Mouse (Mus musculus): ENCODE results near the gene Btg3. TPM values are rescaled to one million over a fixed set of nuclear protein-coding genes. Genes with fewer than 3 reads are reported as not detected.
"Not testable (repeated sequence)": the region's sequence is repeated elsewhere in the genome, so short reads cannot be mapped to it uniquely, and the experiment has no call there.

The Btg3 gene
- total RNA-seq (2017) = 11.5 and 13.4 TPM in 2 replicates

- ATAC-seq (replicated peaks; ENCODE audit: low read depth, poor library complexity, severe bottlenecking) = peak; percentile 78
Observed at GRCm38 (mm10) chr16:78376745-78377570, at the start of gene Btg3. TSS of gene Btg3 (minus strand) at chr16:78377192.

GRCm38 (mm10) chr16:78417733-78418132 is 40.7 kb upstream of the Btg3 start:
- ATAC-seq (replicated peaks; ENCODE audit: low read depth, poor library complexity, severe bottlenecking) = no peak

DNA sequence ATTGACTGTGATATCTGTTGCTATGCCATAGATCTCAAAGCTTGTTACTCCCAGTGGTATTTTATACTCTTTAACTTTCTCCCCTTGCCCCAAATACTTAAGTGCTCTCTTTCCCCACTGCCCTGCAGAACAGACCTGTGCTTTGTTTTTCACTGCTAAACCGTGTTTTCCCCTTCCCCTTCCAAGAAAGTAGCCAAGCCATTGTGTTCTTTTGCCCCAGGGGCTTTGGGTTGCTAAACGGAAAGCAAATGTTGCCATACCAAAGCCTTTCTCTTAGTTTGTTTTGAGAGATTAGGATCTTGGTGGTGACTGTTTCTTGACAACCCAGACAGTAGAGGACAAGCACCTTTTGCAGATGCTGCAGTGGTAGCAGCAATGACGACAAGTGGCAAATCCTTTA is 39.5 kb upstream of the Btg3 start:
- ATAC-seq (replicated peaks; ENCODE audit: low read depth, poor library complexity, severe bottlenecking) = no peak

DNA sequence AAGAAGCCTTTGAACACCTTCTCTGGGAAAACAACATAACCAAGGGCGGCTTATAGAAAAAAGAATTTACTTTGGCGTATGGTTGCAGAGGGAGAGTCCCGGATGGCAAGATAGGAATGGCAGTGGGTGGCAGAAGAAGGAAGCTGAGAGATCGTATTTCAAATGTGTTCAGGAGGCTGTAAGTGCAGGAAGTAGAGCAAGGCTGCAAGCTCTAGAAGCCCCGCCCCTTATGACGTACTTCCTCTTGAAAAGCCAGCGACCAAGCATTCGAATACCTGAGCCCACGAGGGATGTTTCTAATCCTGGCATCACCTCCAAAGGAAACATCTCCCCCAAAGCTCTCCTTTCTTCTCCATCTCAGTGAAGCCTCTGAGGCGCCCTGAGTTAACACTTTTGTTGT is 33.0 kb upstream of the Btg3 start:
- no peak for ATAC-seq (replicated peaks; ENCODE audit: low read depth, poor library complexity, severe bottlenecking)

- ATAC-seq (replicated peaks; ENCODE audit: low read depth, poor library complexity, severe bottlenecking) = no peak
Observed at GRCm38 (mm10) chr16:78407855-78408254, 30.9 kb upstream of the Btg3 start.

DNA sequence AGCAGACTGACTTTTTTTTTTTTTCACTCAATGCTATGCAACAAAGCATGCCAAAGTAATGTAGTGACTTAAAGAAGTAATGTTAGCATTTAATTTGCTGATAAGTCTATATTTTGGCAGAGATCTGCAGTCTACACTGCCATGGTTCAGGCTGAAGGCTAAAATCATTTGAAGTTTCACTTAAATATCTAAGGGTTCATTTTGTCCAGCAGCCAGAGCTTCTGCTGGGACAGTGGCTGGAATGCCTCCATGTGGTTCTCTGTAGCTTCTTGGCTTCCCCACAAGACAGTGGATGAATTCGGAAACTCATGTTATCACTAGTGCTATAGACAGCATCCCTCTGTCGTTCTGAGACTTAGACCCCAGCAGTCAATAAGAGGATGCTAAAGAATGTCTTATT is 29.7 kb upstream of the Btg3 start:
- ATAC-seq (replicated peaks; ENCODE audit: low read depth, poor library complexity, severe bottlenecking) = no peak

- peak; percentile 46 for ATAC-seq (replicated peaks; ENCODE audit: low read depth, poor library complexity, severe bottlenecking)
Observed at GRCm38 (mm10) chr16:78402316-78402715, 25.3 kb upstream of the Btg3 start.

GRCm38 (mm10) chr16:78399423-78399822 is 22.4 kb upstream of the Btg3 start:
- peak; percentile 73 for ATAC-seq (replicated peaks; ENCODE audit: low read depth, poor library complexity, severe bottlenecking)

GRCm38 (mm10) chr16:78398734-78399133 is 21.7 kb upstream of the Btg3 start:
- peak; percentile 81 for ATAC-seq (replicated peaks; ENCODE audit: low read depth, poor library complexity, severe bottlenecking)

DNA sequence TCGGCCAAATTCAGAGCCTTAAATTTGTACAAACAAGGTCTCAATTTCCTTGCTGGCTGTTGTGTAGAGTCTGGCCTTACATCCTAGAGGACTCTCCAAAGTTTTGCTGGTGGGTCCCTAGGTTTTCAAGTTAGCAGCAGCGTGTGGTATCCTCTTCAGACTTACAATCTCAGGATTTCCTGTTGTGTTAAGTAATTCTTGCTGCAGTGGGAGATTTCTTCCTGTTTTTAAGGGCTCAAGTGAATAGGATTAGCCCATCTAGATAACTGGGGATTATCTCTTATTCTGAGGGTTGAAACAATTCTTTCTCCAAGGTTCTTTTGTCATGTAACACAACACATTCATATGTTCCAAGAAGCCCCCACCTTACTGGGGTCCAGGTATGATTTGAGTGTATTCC is 14.4 kb upstream of the Btg3 start:
- ATAC-seq (replicated peaks; ENCODE audit: low read depth, poor library complexity, severe bottlenecking) = 0 out of 2 replicates have a peak, but pooled peaks have one; percentile 40

DNA sequence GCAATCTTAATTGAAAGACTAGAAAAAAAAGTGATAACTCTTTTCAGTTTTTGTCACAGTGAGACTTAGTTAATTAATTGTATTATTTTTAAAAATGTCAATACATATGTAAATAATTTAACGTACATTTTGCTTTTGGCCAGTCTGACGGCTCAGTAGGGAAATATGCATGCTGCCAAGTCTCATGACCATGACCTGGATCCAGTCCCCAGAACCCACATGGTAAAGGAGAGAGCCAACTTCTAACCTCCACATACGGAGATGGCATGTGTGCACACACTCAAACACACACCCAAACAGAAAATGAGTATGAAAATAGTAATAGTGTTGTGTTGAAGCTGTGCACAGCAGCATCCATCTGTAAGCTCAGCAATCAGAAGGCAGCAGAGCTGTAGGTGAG is 13.0 kb upstream of the Btg3 start:
- no peak for ATAC-seq (replicated peaks; ENCODE audit: low read depth, poor library complexity, severe bottlenecking)

DNA sequence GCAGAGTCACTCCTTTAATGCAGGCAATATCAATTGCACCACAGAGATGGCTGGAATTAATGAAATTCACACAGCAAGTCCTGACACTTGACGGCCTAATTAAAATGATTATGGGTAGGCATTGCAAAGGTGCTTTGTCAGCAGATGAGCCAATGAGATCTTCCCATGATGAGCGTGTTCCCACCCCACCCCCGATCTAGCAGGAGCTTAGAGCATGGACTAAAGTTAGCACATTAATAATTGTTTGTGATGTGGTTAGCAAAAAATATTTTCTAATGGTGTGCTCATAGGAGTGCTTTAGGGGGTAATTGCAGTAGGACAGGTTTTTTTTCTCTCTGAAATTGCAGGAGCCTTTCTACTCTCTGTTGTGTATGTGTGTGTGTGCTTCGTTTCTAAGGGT is 12.1 kb upstream of the Btg3 start:
- no peak for ATAC-seq (replicated peaks; ENCODE audit: low read depth, poor library complexity, severe bottlenecking)

DNA sequence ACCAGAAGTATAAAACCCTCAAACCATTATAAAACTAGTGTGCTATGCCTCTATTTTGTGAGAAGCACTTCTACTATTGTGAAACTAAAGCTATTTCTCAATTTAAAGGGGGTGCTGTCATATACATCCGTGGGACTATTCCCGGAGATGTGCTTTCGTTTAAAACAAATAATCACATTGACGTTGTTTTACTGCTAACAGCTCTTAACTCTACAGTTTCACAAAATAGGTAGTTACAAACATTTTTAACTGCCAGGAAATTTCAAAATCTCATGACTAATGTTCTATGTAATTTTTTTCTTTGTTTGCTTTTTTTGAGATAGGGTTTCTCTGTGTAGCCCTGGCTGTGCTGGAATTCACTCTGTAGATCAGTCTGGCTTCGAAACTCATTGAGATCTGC is 1.5 kb upstream of the Btg3 start:
- ATAC-seq (replicated peaks; ENCODE audit: low read depth, poor library complexity, severe bottlenecking) = no peak

DNA sequence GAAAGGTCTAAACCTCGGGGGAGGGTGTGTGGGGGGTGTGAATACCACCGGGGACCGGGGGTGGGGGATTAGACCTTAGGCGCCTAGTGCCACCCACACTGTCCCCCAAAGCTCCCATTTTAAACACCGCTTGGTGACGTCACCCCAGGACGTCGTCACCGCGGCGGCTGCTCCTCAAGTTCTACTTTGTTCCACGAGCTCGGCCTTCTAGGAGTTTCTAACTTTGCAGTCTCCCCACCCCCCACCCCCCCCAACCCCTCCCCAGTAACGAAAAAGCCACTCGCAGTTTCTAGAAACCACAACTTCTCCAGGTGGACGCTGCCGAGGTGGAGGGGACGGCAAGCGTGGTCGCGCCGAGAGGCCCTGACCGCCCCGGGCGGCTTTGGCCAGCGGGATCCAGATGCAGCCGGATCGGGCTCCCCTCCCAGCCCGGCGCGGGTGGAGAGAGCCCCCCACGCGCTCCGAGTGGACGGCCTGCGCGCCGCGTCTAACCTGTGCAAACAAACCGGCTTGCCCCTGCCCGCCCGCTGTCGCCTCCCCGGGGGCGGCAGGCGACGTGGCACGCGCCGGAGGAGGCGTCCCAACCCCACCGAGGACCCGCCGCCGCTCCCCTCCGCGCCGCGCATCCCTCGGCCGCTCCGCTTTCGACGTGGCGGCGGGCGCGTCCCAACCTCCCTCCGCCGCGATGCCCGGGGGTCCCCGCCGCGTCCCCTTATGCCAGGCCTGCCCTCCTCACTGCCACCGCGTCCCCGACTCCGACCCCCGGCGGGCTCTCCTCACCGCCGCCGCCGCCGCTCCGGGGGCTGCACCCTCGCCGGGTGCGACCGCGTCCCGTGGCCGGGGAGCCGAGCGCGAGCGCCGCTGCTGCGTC is 936 bp downstream of the Btg3 start:
- ATAC-seq (replicated peaks; ENCODE audit: low read depth, poor library complexity, severe bottlenecking) = peak; percentile 48

DNA sequence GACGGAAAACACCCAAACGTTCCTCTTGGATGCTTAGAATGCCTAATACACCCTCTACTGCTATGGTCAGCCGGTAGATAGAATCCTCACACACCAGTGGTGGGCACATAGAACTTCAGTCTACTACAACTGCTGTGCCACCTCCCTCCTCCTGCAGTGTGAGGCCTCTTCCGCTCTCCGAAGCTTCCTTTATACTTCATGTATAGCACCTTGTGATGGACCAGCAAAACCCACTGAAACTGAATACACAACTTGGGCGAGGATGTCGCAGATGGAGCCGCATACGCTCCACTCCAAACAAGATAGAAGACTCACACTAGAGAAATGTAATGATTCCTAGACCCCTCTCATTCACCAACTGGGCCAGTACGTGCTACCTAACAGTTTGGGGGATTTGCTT is 1.8 kb downstream of the Btg3 start:
- ATAC-seq (replicated peaks; ENCODE audit: low read depth, poor library complexity, severe bottlenecking) = peak; percentile 30

DNA sequence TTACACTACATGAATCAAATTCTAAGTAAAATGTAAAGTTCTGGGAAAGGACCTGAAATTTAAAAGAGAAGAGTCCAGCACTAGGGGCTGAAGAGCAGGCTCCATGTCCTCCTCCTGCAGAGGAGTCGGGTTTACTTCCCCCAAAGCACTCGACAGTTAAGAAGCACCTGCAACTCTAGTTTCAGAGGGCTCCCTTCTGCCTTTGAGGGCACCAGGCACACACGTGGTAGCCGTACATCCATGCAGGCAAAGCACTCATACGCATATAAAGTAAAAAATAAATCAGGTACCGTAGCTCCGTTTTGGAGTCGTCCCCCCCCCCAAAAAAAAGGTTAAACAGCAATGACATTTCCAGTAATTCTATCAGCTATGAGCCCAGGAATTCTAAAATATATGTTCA is 3.2 kb downstream of the Btg3 start:
- ATAC-seq (replicated peaks; ENCODE audit: low read depth, poor library complexity, severe bottlenecking) = no peak

DNA sequence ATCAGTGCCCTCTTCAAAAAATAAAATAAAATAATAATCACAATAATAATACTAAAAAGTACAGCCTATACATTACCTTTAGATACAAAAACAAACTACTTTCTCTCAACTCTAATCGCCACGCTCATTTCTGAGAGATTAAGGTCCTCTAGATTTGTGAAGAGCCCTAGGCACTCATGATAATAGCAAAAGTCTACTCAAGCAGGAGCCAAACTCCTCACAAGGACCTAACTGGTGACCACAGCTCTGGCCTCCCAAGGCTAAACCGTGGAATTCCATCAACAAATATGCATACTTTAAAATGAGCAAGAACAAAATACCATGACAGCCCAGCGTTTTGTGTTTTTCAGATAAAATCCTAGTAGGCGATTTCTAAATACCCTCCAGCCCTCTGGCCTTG is 4.2 kb downstream of the Btg3 start:
- ATAC-seq (replicated peaks; ENCODE audit: low read depth, poor library complexity, severe bottlenecking) = no peak

DNA sequence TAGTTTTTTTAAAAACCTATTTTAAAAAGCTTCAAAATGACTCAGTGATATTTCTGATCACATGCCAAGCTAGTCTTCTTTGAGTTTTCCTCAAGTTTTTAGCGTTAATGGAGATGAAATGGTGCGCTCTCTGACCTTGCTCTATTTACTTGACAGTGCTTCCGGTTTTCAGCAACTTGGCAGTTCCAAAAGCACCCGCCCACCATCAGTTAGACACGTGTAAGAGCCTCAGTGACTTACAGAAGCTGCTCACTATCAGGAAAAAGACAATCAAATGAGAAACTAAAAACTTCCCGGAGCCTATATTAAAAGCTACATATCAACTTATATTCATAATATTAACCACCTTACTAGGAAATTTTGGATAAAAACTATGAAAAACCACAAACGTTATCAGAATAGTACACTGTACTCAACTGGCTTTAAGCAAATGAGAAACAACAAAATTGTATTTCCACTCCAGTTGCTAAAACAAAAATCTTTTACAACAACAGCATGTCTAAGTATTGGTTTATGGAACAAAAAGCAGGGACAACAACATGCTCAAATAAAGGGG is 5.4 kb downstream of the Btg3 start:
- no peak for ATAC-seq (replicated peaks; ENCODE audit: low read depth, poor library complexity, severe bottlenecking)

DNA sequence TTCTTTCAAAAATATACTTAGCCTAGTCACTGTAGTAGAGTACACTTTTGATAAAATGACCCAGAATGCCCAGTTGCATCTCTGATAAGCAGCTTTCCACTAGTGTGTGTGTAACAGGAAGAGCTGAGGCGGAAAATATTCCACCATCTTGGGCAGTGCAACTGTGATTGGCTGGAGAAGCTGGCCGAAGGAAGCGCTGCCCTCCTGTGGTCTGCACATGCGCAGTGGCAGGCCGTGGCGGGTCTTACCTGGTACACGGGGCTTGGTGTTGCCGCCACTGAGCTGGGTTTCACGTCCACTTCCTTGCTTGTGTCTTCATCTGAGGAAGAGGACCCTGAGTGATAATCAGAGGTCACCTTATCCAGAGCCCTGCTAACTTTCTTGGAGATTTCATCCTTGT is 12.4 kb downstream of the Btg3 start:
- ATAC-seq (replicated peaks; ENCODE audit: low read depth, poor library complexity, severe bottlenecking) = not testable (repeated sequence)

DNA sequence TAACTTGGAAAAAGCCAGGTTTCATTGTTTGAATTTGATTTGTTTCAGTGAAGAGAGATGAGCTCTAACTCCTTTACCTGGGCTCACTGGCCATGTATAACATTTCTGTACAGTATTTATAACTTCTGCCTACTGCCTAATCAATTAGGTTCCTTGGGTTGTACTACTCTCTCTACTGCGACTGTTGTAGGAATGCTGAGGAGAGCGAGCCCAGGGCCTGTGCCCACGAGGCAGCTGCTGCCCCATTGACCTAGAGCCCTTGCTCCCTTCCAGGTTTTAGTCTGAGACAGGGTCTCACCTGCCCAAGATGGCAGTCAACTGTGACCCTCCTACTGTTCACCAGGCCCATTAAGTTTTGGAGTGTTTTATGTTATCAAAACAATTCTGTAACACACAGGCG is 15.5 kb downstream of the Btg3 start:
- no peak for ATAC-seq (replicated peaks; ENCODE audit: low read depth, poor library complexity, severe bottlenecking)

DNA sequence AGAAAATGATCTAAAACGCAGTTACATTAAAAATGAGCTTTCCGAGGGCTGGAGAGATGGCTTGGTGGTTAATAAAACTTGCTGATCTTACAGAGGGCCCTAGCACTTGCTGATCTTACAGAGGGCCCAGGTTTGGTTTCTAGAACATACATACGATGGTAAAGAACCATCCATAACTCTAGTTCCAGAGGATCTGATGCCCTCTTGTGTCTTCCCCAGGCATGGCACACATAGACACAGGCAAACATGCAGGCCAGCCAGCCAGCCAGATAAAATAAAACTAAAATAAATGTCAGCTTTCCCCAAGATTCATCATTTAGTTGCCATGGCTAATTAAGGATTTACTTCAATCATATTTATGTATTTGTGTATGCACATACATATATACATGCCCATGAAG is 19.2 kb downstream of the Btg3 start:
- ATAC-seq (replicated peaks; ENCODE audit: low read depth, poor library complexity, severe bottlenecking) = 0 out of 2 replicates have a peak, but pooled peaks have one; percentile 29

Data from common myeloid progenitor, adult 5-6 weeks (primary cell).